Mouse (Mus musculus) cortical plate, adult 2 months (tissue): ENCODE data around the gene Smarce1. TPM values are rescaled to one million over a fixed set of nuclear protein-coding genes. Genes with fewer than 3 reads are reported as not detected.

ENCODE experiments used
- H3K27ac ChIP-seq: fragments of 200-500 bp; 2 replicates; pipeline ENCODE4 v1.5.1; 2012; ENCODE audit warnings: low read length, control low read depth, inconsistent platforms; ENCODE audit not compliant: insufficient read depth
- H3K4me1 ChIP-seq: fragments of 200-500 bp; 2 replicates; pipeline ENCODE4 v1.6.1; 2011; ENCODE audit warnings: low read length; ENCODE audit not compliant: control insufficient read depth, insufficient read depth
- H3K4me3 ChIP-seq: fragments of 200-500 bp; 2 replicates; pipeline ENCODE4 v1.5.1; 2011; ENCODE audit warnings: mild to moderate bottlenecking, low read length, control low read depth; ENCODE audit not compliant: insufficient read depth
- CTCF ChIP-seq: fragments of 200-500 bp; IDR thresholded peaks from 2 replicates; pipeline ENCODE4 v1.5.1; 2011; ENCODE audit warnings: mild to moderate bottlenecking, control low read depth, low read length; ENCODE audit not compliant: insufficient read depth; ENCODE audit errors: extremely low read depth
- POLR2A ChIP-seq: fragments of 200-500 bp; IDR thresholded peaks from 2 replicates; pipeline ENCODE4 v1.6.1; 2011; ENCODE audit warnings: mild to moderate bottlenecking, low read length, control low read depth; ENCODE audit not compliant: insufficient read depth; ENCODE audit errors: extremely low read depth
- polyA plus RNA-seq: library from polyadenylated mRNA; depleted of rRNA; stranded (reverse); fragments of >200 nt; gene quantifications from 2 replicates; pipeline ENCODE4 v1.2.3, GENCODE M21; 2012

Smarce1 gene
- polyA plus RNA-seq, 1 experiment, result 60.6 TPM

DNA sequence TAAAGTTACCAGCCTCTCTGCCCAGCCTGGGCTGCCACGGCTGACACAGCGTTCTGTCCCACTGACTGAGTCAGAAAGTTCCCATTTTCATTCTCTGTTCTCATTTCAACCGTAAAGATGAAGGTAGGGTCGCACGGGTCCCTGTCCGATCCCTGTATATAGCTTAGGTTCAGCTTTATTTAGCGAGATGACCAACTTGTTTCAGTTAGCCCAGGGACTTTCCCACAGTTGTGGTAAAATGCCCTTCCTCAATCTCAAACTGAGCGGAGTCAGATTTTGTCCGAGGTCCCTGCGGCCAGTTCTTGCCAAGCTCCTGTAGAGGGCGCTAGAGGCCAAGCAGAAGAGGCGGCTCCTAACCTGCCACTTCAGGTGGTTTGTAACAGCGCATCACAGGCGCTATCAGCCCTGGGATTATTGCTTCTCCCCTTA lies 41.6 kb downstream of the Smarce1 start:
- Histone ChIP-seq H3K4me3 (no peak overlapping the region), H3K4me1 (no peaks in the 10 kb centered on the region), H3K27ac (no peak overlapping the region)
- TF ChIP-seq CTCF, result peak; percentile 75
- no peak for TF ChIP-seq POLR2A

DNA sequence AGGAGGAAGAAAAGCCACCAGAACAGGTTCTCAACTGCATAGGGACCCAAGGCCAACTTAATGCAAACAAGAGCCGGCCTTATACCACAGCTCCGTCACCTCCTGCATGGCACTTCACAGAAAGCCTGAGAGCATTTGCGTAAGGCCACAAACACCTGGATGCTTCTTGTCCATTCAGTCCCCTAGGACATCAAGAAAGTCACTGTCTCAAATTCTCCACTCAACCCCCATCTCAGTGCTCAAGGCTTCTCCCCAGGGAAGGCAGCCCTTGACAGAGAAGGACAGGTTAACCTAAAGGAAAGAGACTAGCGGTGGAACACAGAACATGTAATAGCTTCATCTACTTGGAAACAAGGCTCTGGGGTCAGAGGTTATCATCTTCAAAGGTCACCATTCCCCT lies 43.5 kb downstream of the Smarce1 start:
- H3K27ac ChIP-seq, result no peak overlapping the region
- no peak overlapping the region for H3K4me3 ChIP-seq
- TF ChIP-seq POLR2A (no peak), CTCF (no peak)
- no peaks in the 10 kb centered on the region for H3K4me1 ChIP-seq

DNA sequence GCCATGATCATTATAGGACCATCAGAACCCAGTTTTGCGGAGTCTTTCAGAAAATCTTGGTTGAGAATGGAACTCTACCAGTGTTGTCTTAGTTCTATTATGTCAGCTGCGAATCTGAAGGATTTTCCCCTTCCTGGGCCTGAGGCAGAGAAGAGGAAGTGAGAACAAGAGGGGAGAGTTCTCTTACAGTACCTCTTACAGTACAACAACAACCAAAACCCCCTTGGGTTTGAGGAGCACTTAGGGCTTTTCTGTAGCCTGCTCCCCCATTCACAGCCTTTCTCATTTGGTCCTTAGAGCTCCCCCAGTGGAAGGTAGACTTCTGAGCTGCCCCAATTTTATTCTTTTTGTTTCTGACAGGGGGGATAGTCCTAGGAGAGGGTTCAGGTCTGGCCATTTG lies 44.0 kb downstream of the Smarce1 start:
- TF ChIP-seq CTCF, result no peak
- no peak for TF ChIP-seq POLR2A
- Histone ChIP-seq H3K27ac (no peak overlapping the region), H3K4me1 (no peaks in the 10 kb centered on the region), H3K4me3 (no peak overlapping the region)

DNA sequence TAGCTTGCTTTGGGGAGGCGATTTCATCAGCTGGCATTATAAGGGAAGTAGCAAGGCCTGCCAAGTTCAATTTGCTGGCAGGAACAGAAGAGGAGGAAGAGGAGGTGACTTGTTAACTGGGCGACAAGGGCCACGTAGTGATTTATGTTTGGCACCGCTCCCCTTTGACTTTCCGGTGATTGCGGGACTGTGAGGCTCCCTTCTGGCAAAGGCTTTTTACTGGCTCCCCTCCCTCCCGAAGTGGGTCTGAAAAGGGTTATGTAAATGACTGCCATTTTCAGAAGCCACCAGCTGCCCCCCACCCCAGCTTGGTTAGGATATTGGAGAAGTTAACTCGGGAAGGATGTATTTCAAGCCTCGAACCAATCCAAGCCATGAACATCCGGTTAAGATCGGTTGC lies 48.2 kb downstream of the Smarce1 start:
- TF ChIP-seq POLR2A, result no peak
- TF ChIP-seq CTCF, result no peak
- H3K4me3 ChIP-seq, result no peak overlapping the region
- H3K27ac ChIP-seq, result no peak overlapping the region
- H3K4me1 ChIP-seq, result no peaks in the 10 kb centered on the region

DNA sequence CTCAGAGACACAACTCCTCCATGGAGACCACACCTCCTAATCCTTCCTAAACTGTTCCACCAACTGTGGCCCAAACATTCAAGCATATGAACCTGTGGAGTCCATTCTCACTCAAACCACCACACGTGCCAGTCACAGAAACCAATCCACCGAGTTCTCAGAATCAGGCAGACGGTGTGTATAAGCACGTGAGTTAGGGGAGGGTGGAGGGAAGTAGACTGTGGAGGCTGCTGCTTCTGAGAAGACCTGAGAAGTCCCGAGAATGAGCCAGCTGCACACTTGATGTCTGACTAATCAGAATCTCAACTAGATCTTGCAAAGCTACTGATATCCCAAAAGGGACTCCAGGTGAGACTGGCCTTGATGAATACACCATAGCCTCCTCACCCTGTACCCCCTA lies 50.7 kb downstream of the Smarce1 start:
- TF ChIP-seq POLR2A (no peak), CTCF (no peak)
- no peak overlapping the region for H3K27ac ChIP-seq
- H3K4me3 ChIP-seq, result no peak overlapping the region
- no peaks in the 10 kb centered on the region for H3K4me1 ChIP-seq

DNA sequence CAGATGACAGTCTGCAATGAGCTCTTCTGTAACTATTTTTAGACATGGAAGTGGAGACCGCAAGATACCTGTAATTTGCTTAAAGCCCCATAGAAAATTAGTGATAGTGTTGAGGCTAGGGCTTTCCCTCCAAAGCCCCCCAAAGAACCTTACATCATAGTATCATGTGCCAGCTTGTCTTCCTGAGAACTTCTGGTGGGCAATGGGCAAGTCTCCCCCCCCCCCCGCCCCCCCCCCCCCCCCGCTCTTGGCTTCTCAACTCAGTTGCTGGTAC lies 53.0 kb downstream of the Smarce1 start:
- no peaks in the 10 kb centered on the region for H3K4me1 ChIP-seq
- no peak for TF ChIP-seq CTCF
- no peak for TF ChIP-seq POLR2A
- no peak overlapping the region for H3K27ac ChIP-seq
- H3K4me3 ChIP-seq, result no peak overlapping the region

DNA sequence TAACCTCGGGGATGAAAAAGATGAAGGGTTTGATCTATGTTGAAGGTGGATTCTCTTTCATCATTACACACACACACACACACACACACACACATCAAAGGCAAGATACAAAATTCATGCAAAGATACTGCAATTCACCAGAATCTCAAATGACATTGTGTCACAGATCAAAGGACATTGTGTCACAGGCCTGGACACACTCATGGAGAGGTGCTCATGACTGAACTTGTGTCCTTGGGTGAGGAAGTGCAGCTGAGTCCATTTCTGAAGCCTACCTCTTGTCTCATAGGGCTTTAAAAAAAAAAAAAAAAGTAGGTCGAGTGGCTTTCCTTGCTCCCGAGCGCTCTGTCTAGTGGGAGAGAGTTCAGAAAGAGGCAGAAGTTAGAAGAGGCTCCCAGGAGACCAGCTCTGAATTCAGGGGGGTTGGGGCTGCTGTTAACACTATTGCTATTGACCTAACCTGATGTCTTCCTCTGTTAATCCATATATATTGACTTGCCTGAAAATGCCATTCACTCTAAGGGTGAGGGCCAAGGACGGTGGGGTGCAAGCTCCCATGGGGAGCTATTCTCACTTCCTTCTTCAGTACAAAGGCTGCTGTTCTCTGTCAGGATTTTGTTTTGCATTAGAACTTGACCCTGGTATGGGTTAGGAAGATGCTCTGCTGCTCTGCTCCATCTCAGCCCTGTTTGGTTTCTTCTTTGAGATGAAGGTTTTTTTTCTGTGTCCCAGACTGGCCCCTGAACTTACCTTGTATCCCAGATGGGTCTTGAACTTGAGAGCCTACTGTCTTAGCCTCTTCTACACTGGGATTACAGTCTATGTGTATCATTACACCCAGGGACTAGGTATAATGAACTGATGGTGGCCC lies 53.5 kb downstream of the Smarce1 start:
- Histone ChIP-seq H3K4me3 (no peak overlapping the region), H3K4me1 (no peaks in the 10 kb centered on the region), H3K27ac (no peak overlapping the region)
- no peak for TF ChIP-seq CTCF

DNA sequence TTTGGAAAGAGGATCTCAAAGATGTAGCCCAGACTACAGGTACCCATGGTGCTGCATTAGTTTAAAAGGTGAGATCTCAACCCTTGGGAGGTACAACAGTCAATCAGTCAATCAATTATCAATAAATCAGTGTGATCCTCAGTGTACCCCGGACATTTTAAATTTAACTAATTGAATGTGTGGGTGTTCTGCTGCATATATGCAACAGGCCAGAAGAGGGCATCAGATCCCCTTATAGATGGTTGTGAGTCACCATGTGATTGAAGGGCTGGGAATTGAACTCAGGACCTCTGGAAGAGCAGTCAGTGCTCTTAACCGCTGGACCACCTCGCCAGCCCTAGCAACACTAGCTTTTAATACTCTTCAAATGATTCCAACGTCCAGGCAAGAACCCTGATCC lies 58.8 kb downstream of the Smarce1 start:
- no peak overlapping the region for H3K4me3 ChIP-seq
- no peaks in the 10 kb centered on the region for H3K4me1 ChIP-seq
- H3K27ac ChIP-seq, result no peak overlapping the region
- TF ChIP-seq POLR2A, result no peak
- TF ChIP-seq CTCF, result no peak

DNA sequence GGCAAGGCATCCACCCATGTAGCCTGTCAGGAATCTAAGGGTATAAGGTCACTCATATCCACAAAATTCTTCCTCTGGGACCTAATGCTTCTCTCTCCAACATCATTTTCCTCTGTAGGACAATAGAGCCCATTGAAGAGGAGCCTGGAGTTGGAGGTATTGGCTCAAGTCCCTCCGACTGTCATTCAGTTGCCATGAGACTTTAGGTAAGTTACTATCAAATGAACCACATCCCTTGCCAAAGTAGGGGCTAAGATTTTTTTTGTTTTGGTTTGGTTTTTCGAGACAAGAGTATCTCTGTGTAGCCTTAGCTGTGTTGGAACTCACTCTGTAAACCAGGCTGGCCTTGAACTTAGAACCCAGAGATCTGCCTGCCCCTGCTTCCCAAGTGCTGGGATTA lies 59.4 kb downstream of the Smarce1 start:
- Histone ChIP-seq H3K27ac (no peak overlapping the region), H3K4me1 (no peaks in the 10 kb centered on the region), H3K4me3 (no peak overlapping the region)
- TF ChIP-seq POLR2A (no peak), CTCF (no peak)

DNA sequence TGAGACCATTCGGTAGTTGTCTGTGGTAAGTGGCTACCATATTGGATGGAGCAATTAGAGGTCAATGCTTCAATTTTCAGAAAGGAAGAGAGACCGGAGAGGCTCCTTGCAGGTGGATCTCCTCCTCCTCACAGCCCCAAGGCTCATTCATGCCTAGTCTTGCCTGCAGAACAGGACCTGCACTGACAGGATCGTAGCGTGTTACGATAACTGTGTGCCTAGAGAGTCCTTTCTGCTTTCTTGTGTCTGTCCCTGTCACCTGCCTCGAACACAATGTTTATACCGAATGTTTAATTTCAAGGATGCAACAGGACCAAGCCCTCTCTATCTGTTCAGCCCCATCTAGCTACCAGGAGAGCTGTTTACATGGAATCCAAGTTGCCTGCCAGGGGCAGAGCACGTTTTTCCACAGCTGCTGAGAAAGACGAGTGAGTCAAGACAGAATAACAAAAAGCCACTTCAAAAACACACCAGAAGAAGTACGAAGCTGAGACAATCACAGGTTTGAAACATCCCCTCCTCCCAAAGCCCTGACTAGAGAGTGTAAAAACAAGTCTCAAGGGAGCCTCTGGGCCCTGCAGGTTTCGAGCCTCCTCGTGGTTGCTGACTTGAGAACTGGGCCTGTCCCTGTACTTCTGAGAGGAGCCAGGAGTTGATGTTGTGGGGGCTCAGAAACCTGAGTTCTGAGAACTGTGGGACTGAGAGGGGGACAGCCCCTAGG lies 60.1 kb downstream of the Smarce1 start:
- Histone ChIP-seq H3K4me1 (no peaks in the 10 kb centered on the region), H3K27ac (no peak overlapping the region), H3K4me3 (no peak overlapping the region)
- TF ChIP-seq CTCF, result no peak
- TF ChIP-seq POLR2A, result no peak
